Mouse (Mus musculus) embryonic facial prominence, embryonic 12.5 days (tissue): ENCODE results near the gene Wdfy2. TPM values are rescaled to one million over a fixed set of nuclear protein-coding genes. Genes with fewer than 3 reads are reported as not detected.

Experiments used
- ATAC-seq: fragments of 200-750 bp; cut with Nextera tagmentation; 2 replicates; pipeline ENCODE4 v1.8.0; 2017; ENCODE audit not compliant: insufficient number of reproducible peaks, insufficient read depth, low FRiP score, low TSS enrichment
- H3K27ac ChIP-seq: fragments of 300-500 bp; sonication (generic); 2 replicates; pipeline ENCODE4 v1.5.1; 2016; ENCODE audit warnings: mild to moderate bottlenecking
- H3K27me3 ChIP-seq: fragments of 300-500 bp; sonication (generic); 2 replicates; pipeline ENCODE4 v1.6.1; 2016; ENCODE audit warnings: mild to moderate bottlenecking, moderate library complexity
- H3K36me3 ChIP-seq: fragments of 300-500 bp; sonication (generic); 2 replicates; pipeline ENCODE4 v1.6.1; 2016; ENCODE audit warnings: mild to moderate bottlenecking
- H3K4me1 ChIP-seq: fragments of 300-500 bp; sonication (generic); 2 replicates; pipeline ENCODE4 v1.6.1; 2016
- H3K4me2 ChIP-seq: fragments of 300-500 bp; sonication (generic); replicated peaks from 2 replicates; pipeline ENCODE4 v1.6.1; 2016; ENCODE audit warnings: mild to moderate bottlenecking, moderate library complexity
- H3K4me3 ChIP-seq: fragments of 300-500 bp; sonication (generic); 2 replicates; pipeline ENCODE4 v1.5.1; 2016; ENCODE audit warnings: mild to moderate bottlenecking
- H3K9ac ChIP-seq: fragments of 300-500 bp; sonication (generic); 2 replicates; pipeline ENCODE4 v1.6.1; 2016; ENCODE audit warnings: mild to moderate bottlenecking, moderate library complexity
- H3K9me3 ChIP-seq: fragments of 300-500 bp; sonication (generic); 2 replicates; pipeline ENCODE4 v1.6.1; 2016; ENCODE audit warnings: mild to moderate bottlenecking, moderate library complexity
- WGBS: fragments of 180-500 bp; shearing (Covaris S2); methylation state at CpG from one replicate; pipeline ENCODE4 v1.1.7; 2016; 5-methylcytosine and 5-hydroxymethylcytosine counted together
- polyA plus RNA-seq: library from polyadenylated mRNA; unstranded; fragments of >200 nt; fragmentation: Nextera tagmentation; extraction: Ambion mirVana; gene quantifications from 2 replicates; pipeline ENCODE4 v1.2.1, GENCODE M21; 2016

Wdfy2 gene
- polyA plus RNA-seq: 11.1 and 11.7 TPM in 2 replicates

GRCm38 (mm10) chr14:62837641-62838252 lies at the start of gene Wdfy2:
Gene Wdfy2, plus strand, starts transcription at chr14:62837678.
- H3K27me3 ChIP-seq: no peaks in the 10 kb centered on the region
- H3K9me3 ChIP-seq: no peaks in the 10 kb centered on the region
- peak; percentile 25 for ATAC-seq
- peak within 1 kb of the TSS; percentile 77 for H3K9ac ChIP-seq
- under 1% methylated on average over 49 of the region's 49 CpGs for WGBS
- peak within 1 kb of the TSS; percentile 60 for H3K4me2 ChIP-seq
- peak within 1 kb of the TSS; percentile 79 for H3K4me3 ChIP-seq
- H3K4me1 ChIP-seq: peaks cover 21% of the 10 kb centered on the region
- peak within 1 kb of the TSS; percentile 68 for H3K27ac ChIP-seq
- H3K36me3 ChIP-seq: no peaks in the 10 kb centered on the region

- Histone ChIP-seq H3K4me2 (no peak overlapping the region), H3K9me3 (no peaks in the 10 kb centered on the region), H3K27ac (no peak overlapping the region), H3K4me1 (0 out of 2 replicates have a peak, but pooled peaks cover 2% of the 10 kb centered on the region), H3K9ac (no peak overlapping the region), H3K27me3 (no peaks in the 10 kb centered on the region), H3K4me3 (no peak overlapping the region), H3K36me3 (no peaks in the 10 kb centered on the region)
- no peak for ATAC-seq
- 72% methylated on average over 4 of the region's 4 CpGs for WGBS
Observed at GRCm38 (mm10) chr14:62789282-62789681, 48.2 kb upstream of the Wdfy2 start.

- Histone ChIP-seq H3K36me3 (no peaks in the 10 kb centered on the region), H3K27me3 (no peaks in the 10 kb centered on the region), H3K9me3 (no peaks in the 10 kb centered on the region), H3K27ac (no peak overlapping the region), H3K4me3 (no peak overlapping the region), H3K4me1 (0 out of 2 replicates have a peak, but pooled peaks cover 12% of the 10 kb centered on the region), H3K4me2 (no peak overlapping the region), H3K9ac (no peak overlapping the region)
- WGBS: 77% methylated on average over 7 of the region's 7 CpGs
- no peak for ATAC-seq
Observed at GRCm38 (mm10) chr14:62795719-62796118, 41.8 kb upstream of the Wdfy2 start.

- 0% methylated on average over 4 of the region's 4 CpGs for WGBS
- no peaks in the 10 kb centered on the region for H3K36me3 ChIP-seq
- H3K27me3 ChIP-seq: no peaks in the 10 kb centered on the region
- 0 out of 2 replicates have a peak, but pooled peaks cover 12% of the 10 kb centered on the region for H3K4me1 ChIP-seq
- no peaks in the 10 kb centered on the region for H3K9me3 ChIP-seq
- no peak overlapping the region for H3K9ac ChIP-seq
- no peak overlapping the region for H3K4me3 ChIP-seq
- no peak overlapping the region for H3K27ac ChIP-seq
- peak overlapping the region; percentile 39 for H3K4me2 ChIP-seq
- no peak for ATAC-seq
Observed at GRCm38 (mm10) chr14:62798608-62799101, 38.8 kb upstream of the Wdfy2 start.

GRCm38 (mm10) chr14:62800791-62801190 lies 36.7 kb upstream of the Wdfy2 start:
- H3K9ac ChIP-seq: no peak overlapping the region
- whole genome bisulfite sequencing: 75% methylated on average over 3 of the region's 3 CpGs
- H3K27ac ChIP-seq: no peak overlapping the region
- H3K4me3 ChIP-seq: no peak overlapping the region
- no peaks in the 10 kb centered on the region for H3K36me3 ChIP-seq
- H3K4me1 ChIP-seq: 0 out of 2 replicates have a peak, but pooled peaks cover 10% of the 10 kb centered on the region
- no peaks in the 10 kb centered on the region for H3K9me3 ChIP-seq
- no peak overlapping the region for H3K4me2 ChIP-seq
- ATAC-seq: no peak
- H3K27me3 ChIP-seq: no peaks in the 10 kb centered on the region

GRCm38 (mm10) chr14:62803204-62803603 lies 34.3 kb upstream of the Wdfy2 start:
- no peak overlapping the region for H3K4me3 ChIP-seq
- no peaks in the 10 kb centered on the region for H3K27me3 ChIP-seq
- H3K36me3 ChIP-seq: no peaks in the 10 kb centered on the region
- H3K27ac ChIP-seq: no peak overlapping the region
- no peak overlapping the region for H3K9ac ChIP-seq
- WGBS: 76% methylated on average over 5 of the region's 5 CpGs
- 0 out of 2 replicates have a peak, but pooled peaks cover 5% of the 10 kb centered on the region for H3K4me1 ChIP-seq
- ATAC-seq: no peak
- H3K4me2 ChIP-seq: no peak overlapping the region
- no peaks in the 10 kb centered on the region for H3K9me3 ChIP-seq

- H3K4me2 ChIP-seq: no peak overlapping the region
- no peak overlapping the region for H3K4me3 ChIP-seq
- H3K27ac ChIP-seq: no peak overlapping the region
- no peak overlapping the region for H3K9ac ChIP-seq
- no peaks in the 10 kb centered on the region for H3K4me1 ChIP-seq
- no peaks in the 10 kb centered on the region for H3K27me3 ChIP-seq
- H3K9me3 ChIP-seq: no peaks in the 10 kb centered on the region
- H3K36me3 ChIP-seq: no peaks in the 10 kb centered on the region
- no peak for ATAC-seq
- WGBS: 55% methylated on average over 3 of the region's 3 CpGs
Observed at GRCm38 (mm10) chr14:62806921-62807320, 30.6 kb upstream of the Wdfy2 start.

GRCm38 (mm10) chr14:62808661-62809523 lies 28.6 kb upstream of the Wdfy2 start:
- Histone ChIP-seq H3K4me1 (no peaks in the 10 kb centered on the region), H3K9me3 (no peaks in the 10 kb centered on the region), H3K4me3 (no peak overlapping the region), H3K9ac (no peak overlapping the region), H3K4me2 (no peak overlapping the region), H3K27me3 (no peaks in the 10 kb centered on the region), H3K36me3 (no peaks in the 10 kb centered on the region), H3K27ac (no peak overlapping the region)
- 58% methylated on average over 7 of the region's 7 CpGs for WGBS
- no peak for ATAC-seq

GRCm38 (mm10) chr14:62812765-62813164 lies 24.7 kb upstream of the Wdfy2 start:
- Histone ChIP-seq H3K9me3 (no peaks in the 10 kb centered on the region), H3K27ac (no peak overlapping the region), H3K27me3 (no peaks in the 10 kb centered on the region), H3K4me3 (no peak overlapping the region), H3K4me2 (no peak overlapping the region), H3K4me1 (no peaks in the 10 kb centered on the region), H3K36me3 (no peaks in the 10 kb centered on the region), H3K9ac (no peak overlapping the region)
- no peak for ATAC-seq
- 54% methylated on average over 5 of the region's 5 CpGs for WGBS

- Histone ChIP-seq H3K9ac (no peak overlapping the region), H3K4me2 (no peak overlapping the region), H3K4me1 (no peaks in the 10 kb centered on the region), H3K4me3 (no peak overlapping the region), H3K27me3 (no peaks in the 10 kb centered on the region), H3K36me3 (no peaks in the 10 kb centered on the region), H3K27ac (no peak overlapping the region), H3K9me3 (no peaks in the 10 kb centered on the region)
- WGBS: 70% methylated on average over 6 of the region's 6 CpGs
- ATAC-seq: no peak
Observed at GRCm38 (mm10) chr14:62814567-62814966, 22.9 kb upstream of the Wdfy2 start.

GRCm38 (mm10) chr14:62816827-62817226 lies 20.7 kb upstream of the Wdfy2 start:
- H3K4me3 ChIP-seq: no peak overlapping the region
- no peaks in the 10 kb centered on the region for H3K9me3 ChIP-seq
- H3K36me3 ChIP-seq: no peaks in the 10 kb centered on the region
- no peak overlapping the region for H3K27ac ChIP-seq
- no peak for ATAC-seq
- no peaks in the 10 kb centered on the region for H3K4me1 ChIP-seq
- 79% methylated on average over 4 of the region's 4 CpGs for WGBS
- no peak overlapping the region for H3K9ac ChIP-seq
- H3K4me2 ChIP-seq: no peak overlapping the region
- no peaks in the 10 kb centered on the region for H3K27me3 ChIP-seq
